Mouse (Mus musculus): ENCODE measurements around the gene Melk.
A peak's percentile ranks its signal among the peaks of the same experiment; 100 is the strongest.

Melk gene

GRCm38 (mm10) chr4:44327976-44328375, 27.3 kb downstream of the Melk start:
- DNase-seq (ENCODE audit: low spot score): no peak

- DNase-seq (ENCODE audit: low spot score): no peak
Observed at GRCm38 (mm10) chr4:44335006-44335405, 34.3 kb downstream of the Melk start.

GRCm38 (mm10) chr4:44361670-44362069, 61.0 kb downstream of the Melk start:
- DNase-seq (ENCODE audit: low spot score): no peak

GRCm38 (mm10) chr4:44363434-44364013, 62.8 kb downstream of the Melk start:
- DNase-seq (ENCODE audit: low spot score): peak; percentile 68

- no peak for DNase-seq (ENCODE audit: low spot score)
Observed at GRCm38 (mm10) chr4:44392231-44393216, 91.8 kb downstream of the Melk start.

GRCm38 (mm10) chr4:44402607-44403006, 101.9 kb downstream of the Melk start:
- DNase-seq (ENCODE audit: low spot score): no peak

GRCm38 (mm10) chr4:44404487-44404886, 103.8 kb downstream of the Melk start:
- no peak for DNase-seq (ENCODE audit: low spot score)
